Mouse (Mus musculus) liver, embryonic 14.5 days (tissue): Measurements from ENCODE around the gene Chaf1b.

Source experiments
- CTCF ChIP-seq: IDR thresholded peaks from 2 replicates; pipeline ENCODE4 v1.5.1; 2016; ENCODE audit warnings: antibody characterized with exemption, low read depth, control low read depth
- EP300 ChIP-seq: IDR thresholded peaks from 2 replicates; pipeline ENCODE4 v1.6.1; 2016; ENCODE audit warnings: antibody characterized with exemption, low read depth

GRCm38 (mm10) chr16:93884086-93884721, 503 bp downstream of the Chaf1b start:
- TF ChIP-seq CTCF (no peak), EP300 (no peak)
